Mouse (Mus musculus) hindbrain, embryonic 12.5 days (tissue): Measurements from ENCODE around the gene Hsf2bp. TPM values are rescaled to one million over a fixed set of nuclear protein-coding genes. Genes with fewer than 3 reads are reported as not detected.

Source experiments
- ATAC-seq: fragments of 200-750 bp; cut with Nextera tagmentation; 2 replicates; pipeline ENCODE4 v1.8.0; 2017; ENCODE audit warnings: moderate TSS enrichment; ENCODE audit not compliant: low FRiP score
- H3K27ac ChIP-seq: fragments of 300-500 bp; sonication (generic); 2 replicates; pipeline ENCODE4 v1.5.1; 2016; ENCODE audit warnings: mild to moderate bottlenecking
- H3K27me3 ChIP-seq: fragments of 300-500 bp; sonication (generic); 2 replicates; pipeline ENCODE4 v1.6.1; 2016; ENCODE audit warnings: mild to moderate bottlenecking
- H3K36me3 ChIP-seq: fragments of 300-500 bp; sonication (generic); 2 replicates; pipeline ENCODE4 v1.6.1; 2016; ENCODE audit warnings: mild to moderate bottlenecking
- H3K4me1 ChIP-seq: fragments of 300-500 bp; sonication (generic); 2 replicates; pipeline ENCODE4 v1.6.1; 2016
- H3K4me2 ChIP-seq: fragments of 300-500 bp; sonication (generic); replicated peaks from 2 replicates; pipeline ENCODE4 v1.6.1; 2016; ENCODE audit warnings: mild to moderate bottlenecking
- H3K4me3 ChIP-seq: fragments of 300-500 bp; sonication (generic); 2 replicates; pipeline ENCODE4 v1.5.1; 2016; ENCODE audit warnings: mild to moderate bottlenecking
- H3K9ac ChIP-seq: fragments of 300-500 bp; sonication (generic); 2 replicates; pipeline ENCODE4 v1.6.1; 2016; ENCODE audit warnings: mild to moderate bottlenecking, moderate library complexity
- H3K9me3 ChIP-seq: fragments of 300-500 bp; sonication (generic); replicated peaks from 2 replicates; pipeline ENCODE4 v1.6.1; 2016; ENCODE audit warnings: mild to moderate bottlenecking
- WGBS: fragments of 180-500 bp; shearing (Covaris S2); methylation state at CpG from one replicate; pipeline ENCODE4 v1.1.7; 2016; 5-methylcytosine and 5-hydroxymethylcytosine counted together
- polyA plus RNA-seq: library from polyadenylated mRNA; unstranded; fragments of >200 nt; fragmentation: Nextera tagmentation; extraction: Ambion mirVana; gene quantifications from 2 replicates; pipeline ENCODE4 v1.2.1, GENCODE M21; 2016

Hsf2bp gene
- polyA plus RNA-seq, 1 experiment from 2014 or later: 0.56 TPM

DNA sequence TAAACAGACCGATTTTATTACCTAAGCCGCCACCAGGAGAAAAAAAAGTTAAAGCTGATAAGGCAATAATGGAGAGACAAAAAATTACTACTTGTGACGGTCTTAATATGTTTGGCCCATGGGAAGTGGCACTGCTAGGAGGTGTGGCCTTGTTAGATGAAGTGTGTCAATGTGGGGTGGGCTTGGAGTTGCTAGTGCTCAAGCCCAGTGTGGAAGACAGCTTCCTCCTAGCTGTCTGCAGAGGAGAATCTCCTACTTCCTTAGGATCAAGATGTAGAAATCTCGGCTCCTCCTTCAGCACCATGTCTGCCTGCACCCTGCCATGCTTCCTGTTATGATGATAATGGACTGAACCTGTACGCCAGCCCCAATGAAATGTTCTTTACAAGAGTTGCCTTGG lies 61.5 kb downstream of the Hsf2bp start:
- Histone ChIP-seq H3K27ac (no peak overlapping the region), H3K4me3 (no peak overlapping the region), H3K9ac (no peak overlapping the region), H3K27me3 (no peaks in the 10 kb centered on the region), H3K36me3 (no peaks in the 10 kb centered on the region), H3K9me3 (no peaks in the 10 kb centered on the region), H3K4me2 (no peak overlapping the region), H3K4me1 (no peaks in the 10 kb centered on the region)
- no peak for ATAC-seq
- 79% methylated on average over 5 of the region's 5 CpGs for WGBS

GRCm38 (mm10) chr17:31973664-31974230 lies 62.4 kb downstream of the Hsf2bp start:
- Histone ChIP-seq H3K36me3 (no peaks in the 10 kb centered on the region), H3K27ac (no peak overlapping the region), H3K27me3 (no peaks in the 10 kb centered on the region), H3K9me3 (no peaks in the 10 kb centered on the region), H3K4me1 (no peaks in the 10 kb centered on the region), H3K4me3 (no peak overlapping the region), H3K4me2 (no peak overlapping the region), H3K9ac (no peak overlapping the region)
- no peak for ATAC-seq
- WGBS: 80% methylated on average over 7 of the region's 7 CpGs

- Histone ChIP-seq H3K4me2 (no peak overlapping the region), H3K4me3 (no peak overlapping the region), H3K9me3 (no peaks in the 10 kb centered on the region), H3K9ac (no peak overlapping the region), H3K27me3 (no peaks in the 10 kb centered on the region), H3K4me1 (no peaks in the 10 kb centered on the region), H3K27ac (no peak overlapping the region), H3K36me3 (no peaks in the 10 kb centered on the region)
- ATAC-seq: no peak
- 94% methylated on average over 2 of the region's 2 CpGs for WGBS
Measured at GRCm38 (mm10) chr17:31970890-31971289, 65.3 kb downstream of the Hsf2bp start.

DNA sequence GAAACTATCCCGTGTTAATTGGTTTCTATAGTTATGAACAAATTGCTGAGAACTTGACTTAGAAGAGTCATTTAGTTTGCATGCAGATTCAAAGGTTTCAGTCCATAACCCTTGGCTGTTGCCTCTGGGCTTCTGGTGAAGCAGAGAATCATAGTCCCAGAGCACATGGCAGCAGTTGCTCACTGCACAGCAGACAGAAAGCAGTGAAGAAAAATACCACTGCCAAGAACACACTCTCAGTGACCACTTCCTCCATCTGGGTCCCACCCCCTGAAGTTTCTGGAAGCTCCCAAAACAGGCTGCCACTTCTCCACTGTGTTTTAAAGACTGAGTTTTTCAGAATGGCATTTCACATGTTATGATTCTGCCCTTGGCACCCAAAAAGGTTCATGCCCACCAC lies 67.3 kb downstream of the Hsf2bp start:
- Histone ChIP-seq H3K4me2 (no peak overlapping the region), H3K4me3 (no peak overlapping the region), H3K27ac (no peak overlapping the region), H3K27me3 (no peaks in the 10 kb centered on the region), H3K9me3 (no peaks in the 10 kb centered on the region), H3K4me1 (no peaks in the 10 kb centered on the region), H3K36me3 (no peaks in the 10 kb centered on the region), H3K9ac (no peak overlapping the region)
- no peak for ATAC-seq
- WGBS: 82% methylated on average over 1 of the region's 1 CpGs

DNA sequence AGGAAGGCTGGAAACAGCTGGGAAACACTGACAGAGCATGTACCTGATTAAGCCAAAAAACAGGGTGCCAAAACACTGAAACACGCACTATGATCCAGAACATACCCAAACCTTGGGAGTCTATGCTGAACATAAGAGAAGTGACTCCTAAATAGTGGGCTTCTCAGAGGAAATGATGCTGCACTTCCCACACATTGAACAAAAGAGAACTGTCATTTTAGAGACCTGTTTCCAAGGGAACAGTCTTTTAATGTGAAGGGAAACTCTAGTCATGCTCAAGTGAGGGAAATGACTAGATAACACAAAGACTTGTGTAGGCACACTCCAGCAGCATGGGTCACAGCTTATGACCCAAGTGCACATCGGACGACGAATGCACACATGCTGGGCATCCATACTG lies 68.8 kb downstream of the Hsf2bp start:
- no peak overlapping the region for H3K9ac ChIP-seq
- H3K4me2 ChIP-seq: no peak overlapping the region

GRCm38 (mm10) chr17:31966566-31966965 lies 69.6 kb downstream of the Hsf2bp start:
- Histone ChIP-seq H3K4me1 (no peaks in the 10 kb centered on the region), H3K4me3 (no peak overlapping the region), H3K4me2 (no peak overlapping the region), H3K27ac (no peak overlapping the region), H3K27me3 (no peaks in the 10 kb centered on the region), H3K9me3 (no peaks in the 10 kb centered on the region), H3K36me3 (no peaks in the 10 kb centered on the region), H3K9ac (no peak overlapping the region)
- no peak for ATAC-seq
- WGBS: 97% methylated on average over 1 of the region's 1 CpGs

More for the DNA sequence above, 68.8 kb downstream of the Hsf2bp start:
- Histone ChIP-seq H3K4me1 (no peaks in the 10 kb centered on the region), H3K27ac (no peak overlapping the region), H3K27me3 (no peaks in the 10 kb centered on the region), H3K4me3 (no peak overlapping the region), H3K9me3 (no peaks in the 10 kb centered on the region), H3K36me3 (no peaks in the 10 kb centered on the region)
- WGBS: 78% methylated on average over 4 of the region's 4 CpGs
- no peak for ATAC-seq

DNA sequence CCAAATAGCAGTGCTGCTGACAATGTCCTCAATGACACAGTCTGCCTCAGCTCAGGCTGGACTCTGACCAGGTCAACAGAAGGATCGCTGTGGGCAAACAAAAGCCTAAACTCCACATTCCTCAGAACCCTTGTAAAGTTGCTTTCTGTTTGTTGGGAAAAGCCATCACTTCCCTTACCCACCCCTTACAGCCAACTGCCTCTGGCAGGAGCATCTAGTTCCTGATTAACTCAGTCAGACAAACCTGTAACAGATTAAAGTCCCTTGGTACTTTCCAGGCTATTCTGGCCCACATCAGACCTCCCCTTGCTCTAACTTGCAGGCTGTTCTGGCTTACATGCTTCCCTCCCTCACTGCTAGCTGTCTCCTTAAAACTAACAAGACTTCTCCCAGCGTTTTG lies 70.5 kb downstream of the Hsf2bp start:
- WGBS: 28% methylated on average over 2 of the region's 2 CpGs
- no peak for ATAC-seq
- H3K27ac ChIP-seq: no peak overlapping the region
- no peaks in the 10 kb centered on the region for H3K27me3 ChIP-seq
- H3K36me3 ChIP-seq: no peaks in the 10 kb centered on the region
- no peaks in the 10 kb centered on the region for H3K9me3 ChIP-seq
- no peak overlapping the region for H3K4me3 ChIP-seq
- no peaks in the 10 kb centered on the region for H3K4me1 ChIP-seq
- no peak overlapping the region for H3K4me2 ChIP-seq
- no peak overlapping the region for H3K9ac ChIP-seq

DNA sequence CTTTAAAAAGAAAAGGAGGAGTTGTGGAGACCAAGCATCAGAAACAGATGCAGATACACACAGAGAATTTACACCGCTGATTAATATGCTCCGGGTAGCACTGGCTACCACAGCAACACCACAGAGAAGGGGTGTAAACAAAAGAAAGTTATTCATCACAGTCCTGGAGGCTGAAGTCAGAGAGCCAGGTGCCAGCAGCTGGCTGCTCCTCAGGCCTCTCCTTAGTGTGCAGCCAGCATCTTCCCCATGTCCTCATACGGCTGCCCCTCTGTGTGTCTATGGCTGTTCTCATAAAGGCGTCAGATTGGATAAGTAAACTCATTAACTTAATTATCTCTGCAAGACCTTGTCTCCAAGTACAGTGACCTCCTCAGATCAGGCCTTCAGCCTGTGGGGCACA lies 73.2 kb downstream of the Hsf2bp start:
- H3K36me3 ChIP-seq: no peaks in the 10 kb centered on the region
- 60% methylated on average over 4 of the region's 4 CpGs for WGBS
- no peak for ATAC-seq

GRCm38 (mm10) chr17:31962281-31962680 lies 73.9 kb downstream of the Hsf2bp start:
- Histone ChIP-seq H3K27me3 (no peaks in the 10 kb centered on the region), H3K27ac (no peak overlapping the region), H3K4me1 (no peaks in the 10 kb centered on the region), H3K9ac (no peak overlapping the region), H3K9me3 (no peaks in the 10 kb centered on the region), H3K4me3 (no peak overlapping the region), H3K4me2 (no peak overlapping the region), H3K36me3 (no peaks in the 10 kb centered on the region)
- no peak for ATAC-seq
- WGBS: 86% methylated on average over 5 of the region's 5 CpGs

More for the DNA sequence above, 73.2 kb downstream of the Hsf2bp start:
- no peaks in the 10 kb centered on the region for H3K4me1 ChIP-seq
- no peak overlapping the region for H3K4me3 ChIP-seq
- H3K9me3 ChIP-seq: no peaks in the 10 kb centered on the region
- H3K4me2 ChIP-seq: no peak overlapping the region
- no peaks in the 10 kb centered on the region for H3K27me3 ChIP-seq
- H3K27ac ChIP-seq: no peak overlapping the region
- no peak overlapping the region for H3K9ac ChIP-seq

DNA sequence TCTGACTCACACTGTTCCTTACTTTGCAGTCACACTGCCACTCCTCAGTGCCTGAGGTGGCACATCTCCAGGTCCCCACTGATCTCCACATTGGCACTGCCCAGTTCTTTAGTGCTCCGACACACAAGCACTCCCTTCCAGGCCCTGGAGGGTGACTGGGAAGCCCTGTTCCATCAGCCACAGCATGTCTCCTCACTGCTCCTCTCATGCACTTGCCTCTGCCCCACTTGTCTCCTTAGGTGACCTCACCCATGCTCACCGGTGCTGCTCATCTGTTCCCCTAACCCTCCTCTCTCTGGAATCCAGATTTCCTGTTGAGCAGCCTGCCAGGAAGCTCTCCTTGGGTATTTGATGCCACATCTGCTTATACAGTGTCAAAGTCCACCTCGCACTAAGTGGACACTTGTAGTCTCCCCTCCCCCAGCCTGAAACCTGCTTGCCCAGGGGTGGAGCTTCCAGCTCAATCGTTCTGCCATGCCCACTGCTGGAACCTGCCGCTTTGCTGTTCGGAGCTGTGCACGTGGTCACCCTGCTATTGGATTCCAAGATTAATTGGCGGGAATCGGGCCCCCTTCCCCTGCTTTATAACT lies 81.5 kb downstream of the Hsf2bp start:
- Histone ChIP-seq H3K9me3 (peaks cover 6% of the 10 kb centered on the region; the same call in 1 of the 2 replicates), H3K4me3 (no peak overlapping the region), H3K36me3 (no peaks in the 10 kb centered on the region), H3K27ac (no peak overlapping the region), H3K9ac (no peak overlapping the region), H3K4me2 (no peak overlapping the region), H3K27me3 (no peaks in the 10 kb centered on the region), H3K4me1 (no peaks in the 10 kb centered on the region)
- WGBS: 92% methylated on average over 9 of the region's 9 CpGs
- ATAC-seq: no peak

GRCm38 (mm10) chr17:31949076-31949475 lies 87.1 kb downstream of the Hsf2bp start:
- Histone ChIP-seq H3K27ac (no peak overlapping the region), H3K36me3 (no peaks in the 10 kb centered on the region), H3K4me2 (no peak overlapping the region), H3K9me3 (no peaks in the 10 kb centered on the region), H3K27me3 (no peaks in the 10 kb centered on the region), H3K9ac (no peak overlapping the region), H3K4me3 (no peak overlapping the region), H3K4me1 (no peaks in the 10 kb centered on the region)
- no peak for ATAC-seq
- WGBS: 75% methylated on average over 1 of the region's 1 CpGs

DNA sequence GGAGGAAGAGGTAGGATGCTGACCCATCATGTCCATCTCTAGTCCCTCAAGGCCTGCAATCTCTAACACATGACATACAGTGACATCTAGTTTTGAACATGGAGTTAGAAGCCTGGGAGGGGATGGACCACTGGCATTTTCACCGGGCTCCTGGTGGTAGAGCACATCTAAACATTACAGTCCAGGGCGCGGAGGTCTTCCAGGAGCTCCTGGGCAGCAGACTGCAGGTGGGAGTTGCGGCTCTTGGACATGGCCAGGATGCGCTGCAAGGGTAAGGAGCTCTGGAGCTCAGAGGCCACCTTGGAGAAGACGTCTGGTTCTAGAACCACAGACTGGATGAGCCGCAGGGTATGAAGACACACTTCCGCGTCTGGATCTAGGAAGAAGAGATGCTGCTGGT lies 89.7 kb downstream of the Hsf2bp start:
- WGBS: 94% methylated on average over 9 of the region's 9 CpGs
- H3K27ac ChIP-seq: no peak overlapping the region
- no peak for ATAC-seq
- no peaks in the 10 kb centered on the region for H3K4me1 ChIP-seq
- no peak overlapping the region for H3K9ac ChIP-seq
- H3K4me2 ChIP-seq: no peak overlapping the region
- H3K9me3 ChIP-seq: no peaks in the 10 kb centered on the region
- H3K27me3 ChIP-seq: no peaks in the 10 kb centered on the region
- no peak overlapping the region for H3K4me3 ChIP-seq
- no peaks in the 10 kb centered on the region for H3K36me3 ChIP-seq

GRCm38 (mm10) chr17:31943881-31944539 lies 92.1 kb downstream of the Hsf2bp start:
- H3K4me3 ChIP-seq: no peak overlapping the region
- no peak overlapping the region for H3K4me2 ChIP-seq
- H3K4me1 ChIP-seq: no peaks in the 10 kb centered on the region
- no peak overlapping the region for H3K9ac ChIP-seq
- no peak for ATAC-seq
- WGBS: 77% methylated on average over 10 of the region's 10 CpGs
- no peak overlapping the region for H3K27ac ChIP-seq
- no peaks in the 10 kb centered on the region for H3K36me3 ChIP-seq
- no peaks in the 10 kb centered on the region for H3K27me3 ChIP-seq
- H3K9me3 ChIP-seq: no peaks in the 10 kb centered on the region
